Mouse (Mus musculus) cerebellum, adult 2 months (tissue): ENCODE measurements around the gene Clec4d. TPM values are rescaled to one million over a fixed set of nuclear protein-coding genes. Genes with fewer than 3 reads are reported as not detected.
"Not testable (repeated sequence)": the region's sequence is repeated elsewhere in the genome, so short reads cannot be mapped to it uniquely, and the experiment has no call there.

Source experiments
- DNase-seq, 2 experiments: peaks; one replicate each; pipeline ENCODE4 v3.0.0; 2021
- H3K27ac ChIP-seq: fragments of 200-500 bp; 2 replicates; pipeline ENCODE4 v1.5.1; 2012; ENCODE audit warnings: low read length, control low read depth, inconsistent platforms; ENCODE audit not compliant: insufficient read depth
- H3K27me3 ChIP-seq: fragments of 200-500 bp; 2 replicates; pipeline ENCODE4 v1.6.1; 2012; ENCODE audit warnings: inconsistent platforms, mild to moderate bottlenecking, low read length, moderate library complexity; ENCODE audit not compliant: control insufficient read depth, insufficient read depth
- H3K4me1 ChIP-seq: fragments of 200-500 bp; 2 replicates; pipeline ENCODE4 v1.6.1; 2011; ENCODE audit warnings: low read length; ENCODE audit not compliant: control insufficient read depth, insufficient read depth
- H3K4me3 ChIP-seq: fragments of 200-500 bp; replicated peaks from 2 replicates; pipeline ENCODE3; 2011; ENCODE audit warnings: mild to moderate bottlenecking, low read depth, low read length, control low read depth; ENCODE audit not compliant: insufficient read depth
- CTCF ChIP-seq: fragments of 200-500 bp; IDR thresholded peaks from 2 replicates; pipeline ENCODE4 v1.5.1; 2011; ENCODE audit warnings: low read depth, mild to moderate bottlenecking, control low read depth, low read length, moderate library complexity, borderline replicate concordance; ENCODE audit not compliant: insufficient read depth
- POLR2A ChIP-seq: fragments of 200-500 bp; IDR thresholded peaks from 2 replicates; pipeline ENCODE4 v1.6.1; 2011; ENCODE audit warnings: low read length, control low read depth, borderline replicate concordance; ENCODE audit not compliant: insufficient read depth
- WGBS: fragments of 180-500 bp; shearing (Covaris S2); methylation state at CpG from one replicate; pipeline ENCODE4 v1.1.7; 2018; 5-methylcytosine and 5-hydroxymethylcytosine counted together
- polyA plus RNA-seq: library from polyadenylated mRNA; depleted of rRNA; stranded (reverse); fragments of >200 nt; gene quantifications from 2 replicates; pipeline ENCODE4 v1.2.3, GENCODE M21; 2012; rRNA removed

Gene Clec4d
- polyA plus RNA-seq, 1 experiment = 0.08 TPM

GRCm38 (mm10) chr6:123288931-123289330 is 27.0 kb downstream of the Clec4d start:
- H3K4me3 ChIP-seq = no peak overlapping the region
- DNase-seq = no peak
- no peaks in the 10 kb centered on the region for H3K27me3 ChIP-seq
- 77% methylated on average over 10 of the region's 10 CpGs for WGBS
- H3K27ac ChIP-seq = no peak overlapping the region
- TF ChIP-seq CTCF = no peak
- TF ChIP-seq POLR2A = no peak
- no peaks in the 10 kb centered on the region for H3K4me1 ChIP-seq

GRCm38 (mm10) chr6:123289753-123290152 is 27.8 kb downstream of the Clec4d start, which contains the start of gene Clec4e:
TSS of gene Clec4e (minus strand) at chr6:123289870.
- TF ChIP-seq POLR2A (no peak), CTCF (no peak)
- Histone ChIP-seq H3K4me1 (no peaks in the 10 kb centered on the region), H3K27me3 (no peaks in the 10 kb centered on the region), H3K27ac (no peak within 1 kb of the TSS), H3K4me3 (no peak within 1 kb of the TSS)
- 77% methylated on average over 4 of the region's 4 CpGs for WGBS
- no peak for DNase-seq

GRCm38 (mm10) chr6:123292751-123293400 is 31.0 kb downstream of the Clec4d start:
- Histone ChIP-seq H3K27ac (no peak overlapping the region), H3K27me3 (no peaks in the 10 kb centered on the region), H3K4me3 (no peak overlapping the region), H3K4me1 (no peaks in the 10 kb centered on the region)
- WGBS = 92% methylated on average over 1 of the region's 1 CpGs
- no peak for DNase-seq
- TF ChIP-seq POLR2A (no peak), CTCF (no peak)

- WGBS = 84% methylated on average over 11 of the region's 11 CpGs
Measured at GRCm38 (mm10) chr6:123293509-123293908, 31.6 kb downstream of the Clec4d start.

GRCm38 (mm10) chr6:123296687-123297086 is 34.8 kb downstream of the Clec4d start:
- Histone ChIP-seq H3K27me3 (no peaks in the 10 kb centered on the region), H3K4me1 (no peaks in the 10 kb centered on the region), H3K27ac (no peak overlapping the region), H3K4me3 (no peak overlapping the region)
- WGBS = 57% methylated on average over 1 of the region's 1 CpGs
- TF ChIP-seq POLR2A (no peak), CTCF (no peak)
- no peak for DNase-seq

More at GRCm38 (mm10) chr6:123293509-123293908, 31.6 kb downstream of the Clec4d start:
- not testable (repeated sequence) for H3K27ac ChIP-seq, H3K4me3 ChIP-seq, H3K27me3 ChIP-seq, H3K4me1 ChIP-seq, DNase-seq

GRCm38 (mm10) chr6:123306315-123306714 is 44.4 kb downstream of the Clec4d start:
- not testable (repeated sequence) for H3K27ac ChIP-seq, DNase-seq, H3K4me3 ChIP-seq, H3K4me1 ChIP-seq, H3K27me3 ChIP-seq
- 90% methylated on average over 7 of the region's 7 CpGs for WGBS

GRCm38 (mm10) chr6:123308033-123308432 is 46.1 kb downstream of the Clec4d start, which contains the start of gene Vmn2r19:
TSS of gene Vmn2r19 (plus strand) at chr6:123308333.
- DNase-seq = no peak
- no peaks in the 10 kb centered on the region for H3K4me1 ChIP-seq
- no peaks in the 10 kb centered on the region for H3K27me3 ChIP-seq
- TF ChIP-seq POLR2A (no peak), CTCF (no peak)
- H3K27ac ChIP-seq = no peak within 1 kb of the TSS
- WGBS = 95% methylated on average over 2 of the region's 2 CpGs
- H3K4me3 ChIP-seq = no peak within 1 kb of the TSS

Other genes with a start within 250 kb of the Clec4d start
- gene Clec4b1, start 212.1 kb upstream of the Clec4d start, polyA plus RNA-seq = not detected in 2 replicates
- gene Clec4a2, start 155.7 kb upstream of the Clec4d start, polyA plus RNA-seq = 0.32 and 0.44 TPM in 2 replicates
- not detected in 2 replicates for gene Clec4b2, start 89.2 kb upstream of the Clec4d start, polyA plus RNA-seq
- gene Clec4n, start 32.3 kb upstream of the Clec4d start, polyA plus RNA-seq = 0.10 TPM in 2 replicates
- not detected in 2 replicates for gene Clec4e, start 27.8 kb downstream of the Clec4d start, polyA plus RNA-seq
- not detected in 2 replicates for gene Vmn2r19, start 46.2 kb downstream of the Clec4d start, polyA plus RNA-seq
- not detected in 2 replicates for gene Vmn2r20, start 156.0 kb downstream of the Clec4d start, polyA plus RNA-seq